In genomic region chr12:92703731-92704130, GRCm38 (mm10) we compare ENCODE assay signal across 29 mouse cellular contexts.
DNase-seq lines count a peak whose midpoint lies in the region; ATAC-seq lines count a peak whose summit lies in the region.
"Had no signal": no experiment of that assay in that cellular context is flagged by ENCODE, and none has a peak within 500 bp of the region (broad histone marks: within the 10 kb centered on the region; RNA-seq: fewer than 3 reads in every experiment).

No protein-coding gene starts in this region.

- peak; percentile 12 for DNase-seq in thymus, postnatal 0 days (ENCODE audit: low spot score)
- no peak for DNase-seq in thymus, postnatal 14 days
- no peak for DNase-seq in adrenal gland, adult (ENCODE audit: inconsistent age in 2 of 2, low spot score in 1 of 2)
- DNase-seq: adrenal gland, postnatal 10 days; adrenal gland, postnatal 36 days; cerebellum, adult 18-20 months; cerebellum, adult 9-10 months; cerebellum, postnatal 25 days; embryo, embryonic 11 days; gastrocnemius, postnatal 10 days; gastrocnemius, postnatal 36 days; heart, adult 18-20 months; heart, postnatal 10 days; heart, postnatal 36 days had no signal

- no peaks in the 10 kb centered on the region for H3K36me3 ChIP-seq in neural tube, embryonic 15.5 days
- no peaks in the 10 kb centered on the region for H3K36me3 ChIP-seq in forebrain, embryonic 15.5 days
- H3K36me3 ChIP-seq: embryonic facial prominence, embryonic 10.5 days; embryonic facial prominence, embryonic 13.5 days; forebrain, embryonic 12.5 days; heart, embryonic 12.5 days; heart, embryonic 15.5 days had no signal

- H3K27me3 ChIP-seq in neural tube, embryonic 15.5 days (replicated peaks), result no peaks in the 10 kb centered on the region
- no peaks in the 10 kb centered on the region for H3K27me3 ChIP-seq in forebrain, embryonic 15.5 days
- H3K27me3 ChIP-seq: embryonic facial prominence, embryonic 13.5 days; forebrain, embryonic 12.5 days; heart, embryonic 12.5 days; heart, embryonic 15.5 days had no signal

- no peak overlapping the region for H3K4me3 ChIP-seq in neural tube, embryonic 15.5 days (replicated peaks)
- H3K4me3 ChIP-seq in forebrain, embryonic 15.5 days, result no peak overlapping the region
- H3K4me3 ChIP-seq: embryonic facial prominence, embryonic 10.5 days; embryonic facial prominence, embryonic 13.5 days; erythroblast, embryonic 14.5 days; forebrain, embryonic 12.5 days; heart, embryonic 12.5 days; heart, embryonic 15.5 days had no signal

- 0 out of 2 replicates have a peak, but pooled peaks cover 6% of the 10 kb centered on the region for H3K4me1 ChIP-seq in neural tube, embryonic 15.5 days
- no peaks in the 10 kb centered on the region for H3K4me1 ChIP-seq in forebrain, embryonic 15.5 days
- H3K4me1 ChIP-seq: embryonic facial prominence, embryonic 13.5 days; forebrain, embryonic 12.5 days; heart, embryonic 12.5 days; heart, embryonic 15.5 days had no signal

- H3K9ac ChIP-seq in neural tube, embryonic 15.5 days (replicated peaks), result no peak overlapping the region
- no peak overlapping the region for H3K9ac ChIP-seq in forebrain, embryonic 15.5 days (replicated peaks)
- H3K9ac ChIP-seq: embryonic facial prominence, embryonic 13.5 days; forebrain, embryonic 12.5 days; heart, embryonic 12.5 days; heart, embryonic 15.5 days; hindbrain, embryonic 14.5 days had no signal

- ATAC-seq in common myeloid progenitor, adult 5-6 weeks (replicated peaks; ENCODE audit: low read depth, poor library complexity, severe bottlenecking), result peak; percentile 96
- peak; percentile 56 for ATAC-seq in inflammation-experienced regulatory T-cells, adult 6 months
- 0 out of 2 replicates have a peak, but pooled peaks have one; percentile 47 for ATAC-seq in megakaryocyte-erythroid progenitor cell, adult 5-6 weeks (replicated peaks; ENCODE audit: low FRiP score, low TSS enrichment, poor library complexity, severe bottlenecking)
- no peak for ATAC-seq in neural tube, embryonic 15.5 days (ENCODE audit: low FRiP score)
- ATAC-seq in forebrain, embryonic 15.5 days (replicated peaks), result no peak
- ATAC-seq: activated CD4-positive, CD25-positive, alpha-beta regulatory T cell, adult 4 months; forebrain, embryonic 16.5 days; hindbrain, postnatal 0 days had no signal

- H3K9me3 ChIP-seq in neural tube, embryonic 15.5 days (replicated peaks), result no peaks in the 10 kb centered on the region
- H3K9me3 ChIP-seq in forebrain, embryonic 15.5 days, result no peaks in the 10 kb centered on the region
- H3K9me3 ChIP-seq: embryonic facial prominence, embryonic 10.5 days; embryonic facial prominence, embryonic 13.5 days; forebrain, embryonic 12.5 days; heart, embryonic 12.5 days; heart, embryonic 15.5 days had no signal

- no peak overlapping the region for H3K4me2 ChIP-seq in neural tube, embryonic 15.5 days
- no peak overlapping the region for H3K4me2 ChIP-seq in forebrain, embryonic 15.5 days (replicated peaks)
- H3K4me2 ChIP-seq: embryonic facial prominence, embryonic 13.5 days; forebrain, embryonic 12.5 days; heart, embryonic 12.5 days; heart, embryonic 15.5 days; hindbrain, embryonic 14.5 days had no signal

- H3K27ac ChIP-seq in neural tube, embryonic 15.5 days (replicated peaks), result no peak overlapping the region
- H3K27ac ChIP-seq in forebrain, embryonic 15.5 days (replicated peaks), result no peak overlapping the region
- H3K27ac ChIP-seq: embryonic facial prominence, embryonic 10.5 days; embryonic facial prominence, embryonic 13.5 days; forebrain, embryonic 12.5 days; heart, embryonic 15.5 days; hindbrain, embryonic 14.5 days; hindbrain, postnatal 0 days had no signal

Comparison
In these comparisons a context has a peak if more than half of its experiments do, and no peak if none do; other contexts are left out.
1. ATAC-seq: peak in common myeloid progenitor, adult 5-6 weeks (single experiment), inflammation-experienced regulatory T-cells, adult 6 months (single experiment) and megakaryocyte-erythroid progenitor cell, adult 5-6 weeks (single experiment); none in neural tube, embryonic 15.5 days (single experiment) and forebrain, embryonic 15.5 days (single experiment).